Mouse (Mus musculus) induced T-regulatory cell, adult 2 months (primary cell): ENCODE measurements around the gene Ttc16.

Source experiments
- DNase-seq: peaks from one replicate; pipeline ENCODE4 v3.0.0-alpha.2; 2012; ENCODE audit warnings: low read depth

Gene Ttc16

DNA sequence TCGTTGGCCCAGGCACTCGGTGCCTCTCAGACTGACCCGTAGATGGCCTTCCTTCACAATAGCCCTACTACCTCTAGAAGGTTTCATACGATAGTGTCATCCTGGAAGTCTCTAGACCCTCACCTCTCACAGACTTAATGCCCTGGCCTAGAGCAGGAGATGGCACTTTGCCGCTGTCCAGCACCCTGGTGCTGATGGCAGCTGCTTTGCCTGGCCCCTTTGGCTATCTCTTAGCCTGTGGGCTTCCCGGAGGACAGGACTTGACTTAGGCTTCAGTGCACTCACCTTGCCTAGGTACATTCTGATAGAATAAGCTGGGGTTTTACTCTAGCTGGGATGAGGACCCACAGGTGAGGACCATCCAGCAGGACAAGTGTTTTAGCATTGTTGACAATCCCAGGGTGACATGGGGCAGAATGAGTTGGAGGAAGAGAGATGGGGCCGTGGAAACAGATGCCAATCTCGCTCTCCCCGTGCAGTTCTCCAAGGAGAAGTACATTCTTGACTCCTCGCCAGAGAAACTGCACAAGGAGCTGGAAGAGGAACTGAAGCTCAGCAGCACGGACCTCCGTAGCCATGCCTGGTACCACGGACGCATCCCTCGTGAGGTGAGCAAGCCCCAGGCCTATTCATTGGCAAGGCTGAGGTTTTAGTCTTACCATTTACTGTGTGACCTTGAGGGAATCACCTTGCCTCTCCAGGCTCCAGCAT, 31.0 kb downstream of the Ttc16 start:
- DNase-seq: no peak

- no peak for DNase-seq
Measured at GRCm38 (mm10) chr2:32742173-32742531, 33.3 kb downstream of the Ttc16 start.

GRCm38 (mm10) chr2:32741273-32742172, 33.9 kb downstream of the Ttc16 start:
- DNase-seq: no peak

DNA sequence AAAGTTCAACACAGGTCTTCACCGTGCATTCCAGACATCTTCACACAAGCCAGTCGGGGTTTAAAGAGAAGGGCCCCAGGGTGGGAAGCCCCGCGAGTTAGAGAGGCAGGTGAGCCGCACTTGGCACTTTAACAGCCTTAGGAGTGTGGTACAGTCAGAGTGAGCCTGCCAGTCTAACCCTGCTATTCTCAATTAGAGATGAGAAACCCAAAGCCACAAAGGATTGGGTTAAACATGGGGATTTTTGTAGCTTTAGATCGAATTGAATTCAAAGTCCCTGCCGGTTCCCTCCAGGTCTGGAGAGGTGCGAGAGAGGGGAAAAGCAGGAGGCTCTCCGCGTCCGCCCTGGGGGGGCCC, 34.5 kb downstream of the Ttc16 start, which contains the start of gene 6330409D20Rik:
Gene 6330409D20Rik, minus strand, starts transcription at position 101 of the 357 bp plus-strand sequence.
- DNase-seq: no peak

DNA sequence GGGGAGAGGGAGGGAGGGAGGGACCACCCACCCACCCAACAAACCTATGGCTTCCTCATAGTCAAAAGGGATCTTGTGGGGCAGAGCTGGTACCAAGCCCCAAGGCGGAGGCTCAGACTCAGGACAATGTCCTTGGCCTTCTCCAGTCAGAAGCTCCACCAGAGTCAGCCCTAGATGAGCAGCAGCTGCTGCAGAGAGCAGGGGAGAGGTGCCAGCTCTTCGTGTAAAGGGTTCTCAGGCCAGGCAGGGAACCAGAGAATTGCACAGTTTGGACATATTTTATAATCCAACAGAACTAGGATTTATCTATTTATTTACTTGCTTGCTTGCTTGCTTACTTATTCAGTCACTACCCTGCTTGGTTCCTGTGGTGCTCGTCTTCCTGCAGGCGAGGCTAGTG, 36.1 kb downstream of the Ttc16 start:
- DNase-seq: no peak

DNA sequence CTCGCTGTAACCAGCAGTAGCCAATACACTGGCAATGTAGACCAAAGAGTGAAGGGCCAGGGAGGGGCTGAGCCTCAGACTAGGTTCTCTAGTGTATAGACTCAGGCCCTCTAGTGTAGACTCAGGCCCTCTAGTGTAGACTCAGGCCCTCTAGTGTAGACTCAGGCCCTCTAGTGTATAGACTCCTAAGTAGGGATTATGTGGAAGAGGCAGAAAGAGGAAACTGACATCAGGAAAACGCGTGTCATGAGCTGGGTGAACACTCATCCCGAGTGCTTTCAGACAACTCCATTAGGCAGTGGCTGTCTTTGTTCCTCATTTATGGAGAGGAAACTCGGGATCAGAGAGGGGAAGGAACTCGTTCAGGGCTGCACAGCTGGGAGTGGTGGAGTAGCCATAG, 38.4 kb downstream of the Ttc16 start:
- DNase-seq: no peak

GRCm38 (mm10) chr2:32736306-32736829, 39.1 kb downstream of the Ttc16 start:
- no peak for DNase-seq

- DNase-seq: no peak
Measured at GRCm38 (mm10) chr2:32734933-32735332, 40.5 kb downstream of the Ttc16 start.

GRCm38 (mm10) chr2:32734480-32734879, 41.0 kb downstream of the Ttc16 start:
- no peak for DNase-seq

DNA sequence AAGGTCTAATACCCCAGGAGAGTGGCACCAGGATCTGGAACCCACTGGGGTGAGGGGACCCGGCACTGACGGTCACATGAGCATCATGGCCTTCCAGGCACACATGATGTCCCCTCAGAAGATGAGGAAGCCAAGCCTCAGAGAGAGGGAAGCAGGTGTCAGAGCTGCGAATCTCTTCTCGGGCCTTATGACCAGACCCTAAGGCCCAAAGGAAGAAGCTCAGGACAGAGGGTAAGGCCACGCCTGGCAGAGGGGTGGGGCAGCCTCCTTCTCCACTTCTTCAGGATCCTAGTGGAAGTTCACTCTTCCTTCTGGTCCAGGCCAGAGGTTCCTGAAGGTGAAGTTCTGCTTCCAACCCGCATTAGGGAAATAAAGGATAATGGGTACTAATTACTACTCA, 42.7 kb downstream of the Ttc16 start:
- no peak for DNase-seq

- no peak for DNase-seq
Measured at GRCm38 (mm10) chr2:32731911-32732310, 43.5 kb downstream of the Ttc16 start.

- no peak for DNase-seq
Measured at GRCm38 (mm10) chr2:32730854-32731253, 44.6 kb downstream of the Ttc16 start.

DNA sequence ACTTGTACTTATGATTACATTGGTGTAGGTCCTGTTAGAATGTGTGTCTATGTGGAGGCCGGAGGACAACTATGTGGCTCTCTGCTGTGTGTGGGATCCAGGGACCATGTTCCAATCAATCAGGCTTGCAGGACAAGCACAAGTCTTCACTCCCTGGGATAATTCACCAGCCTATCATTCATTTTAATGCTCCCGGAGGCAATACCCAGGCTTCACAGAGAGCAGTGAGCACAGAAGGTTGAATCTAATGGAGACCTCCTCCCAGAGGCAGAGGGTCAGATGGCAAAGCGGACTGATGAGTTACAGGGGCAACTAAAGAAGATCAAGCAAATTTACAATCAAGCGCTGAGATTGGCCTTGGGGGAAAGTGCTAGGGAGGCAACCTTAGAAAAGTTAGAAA, 45.9 kb downstream of the Ttc16 start:
- no peak for DNase-seq

GRCm38 (mm10) chr2:32728463-32728862, 47.0 kb downstream of the Ttc16 start:
- DNase-seq: no peak

DNA sequence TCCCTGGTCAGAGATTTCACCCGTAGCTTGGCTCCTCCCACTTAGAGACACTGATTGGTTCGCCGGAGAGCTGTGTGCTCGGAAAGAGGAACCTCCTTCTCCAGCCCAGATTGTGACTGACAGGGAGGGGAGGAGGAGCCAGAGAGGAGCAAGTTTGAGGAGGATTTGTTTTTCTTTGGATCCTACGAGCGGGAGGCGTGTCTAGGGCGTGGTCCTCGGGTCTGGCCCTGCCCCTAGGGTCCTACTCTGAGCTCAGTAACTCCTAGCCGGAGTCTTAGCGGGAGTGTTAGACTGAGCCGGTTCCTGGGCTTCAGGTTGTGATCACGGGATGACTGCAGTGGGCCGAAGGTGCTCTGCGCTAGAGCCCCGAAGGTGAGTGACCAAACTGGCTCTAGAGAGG, 48.0 kb downstream of the Ttc16 start:
- peak; percentile 84 for DNase-seq

DNA sequence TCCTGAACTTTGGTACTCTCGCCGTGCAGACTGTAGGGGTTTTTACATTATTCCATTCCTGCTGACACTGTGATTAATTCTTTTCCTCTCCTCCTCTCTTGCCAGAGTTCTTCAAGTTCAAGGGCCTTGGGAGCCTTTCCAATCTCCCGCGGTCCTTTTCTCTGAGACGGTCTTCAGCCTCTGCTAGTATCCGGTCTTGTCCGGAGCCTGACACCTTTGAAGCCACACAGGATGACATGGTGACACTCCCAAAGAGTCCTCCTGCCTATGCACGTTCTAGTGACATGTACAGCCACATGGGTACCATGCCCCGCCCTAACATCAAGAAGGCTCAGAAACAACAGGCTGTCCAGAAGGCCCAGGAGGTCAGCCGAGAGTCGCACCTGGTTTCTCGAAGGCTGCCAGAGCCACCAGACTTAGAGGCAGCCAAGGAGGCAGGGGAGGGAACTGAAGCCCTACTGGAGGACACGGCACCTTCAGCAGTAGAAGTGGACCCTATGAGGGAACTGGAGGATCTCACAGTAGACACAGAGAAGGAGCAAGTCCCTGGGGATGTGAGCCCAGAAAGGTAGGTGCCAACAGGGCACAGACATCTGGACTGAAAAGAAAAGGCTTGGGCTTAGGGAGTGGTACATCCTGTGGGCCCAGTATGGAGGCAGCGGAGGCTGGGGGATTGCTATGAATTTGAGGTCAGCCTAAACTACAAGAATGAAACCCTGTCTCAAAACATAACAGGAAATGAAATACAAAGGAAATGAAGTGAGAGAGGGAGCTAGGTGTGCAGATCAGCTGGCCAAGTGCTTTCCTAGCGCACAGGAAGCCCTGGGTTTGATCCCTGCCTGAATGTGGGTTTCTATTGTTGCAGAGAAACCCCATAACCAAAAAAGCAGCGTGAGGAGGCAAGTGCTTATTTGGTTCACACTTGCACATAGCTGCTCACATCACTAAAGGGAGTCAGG, 50.3 kb downstream of the Ttc16 start:
- peak; percentile 84 for DNase-seq

DNA sequence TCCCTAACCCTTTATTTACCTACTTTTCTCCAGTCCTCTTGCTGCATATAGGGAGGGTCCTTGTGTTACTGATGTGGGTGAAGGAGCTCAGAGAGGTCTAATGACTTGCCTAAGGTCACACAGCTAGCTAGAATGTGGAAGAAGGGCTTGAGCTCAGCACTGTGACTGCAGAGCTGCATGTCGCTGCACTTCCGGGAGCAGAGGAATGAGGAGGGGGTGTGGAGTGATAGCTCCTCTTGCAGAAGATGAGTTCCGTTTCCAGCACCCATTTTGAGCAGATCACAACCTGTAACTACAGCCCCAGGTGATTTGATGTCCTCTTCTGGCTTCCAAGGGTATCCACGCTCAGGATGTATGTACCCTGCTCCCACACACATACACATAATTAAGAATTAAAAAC, 51.3 kb downstream of the Ttc16 start:
- DNase-seq: peak; percentile 55

DNA sequence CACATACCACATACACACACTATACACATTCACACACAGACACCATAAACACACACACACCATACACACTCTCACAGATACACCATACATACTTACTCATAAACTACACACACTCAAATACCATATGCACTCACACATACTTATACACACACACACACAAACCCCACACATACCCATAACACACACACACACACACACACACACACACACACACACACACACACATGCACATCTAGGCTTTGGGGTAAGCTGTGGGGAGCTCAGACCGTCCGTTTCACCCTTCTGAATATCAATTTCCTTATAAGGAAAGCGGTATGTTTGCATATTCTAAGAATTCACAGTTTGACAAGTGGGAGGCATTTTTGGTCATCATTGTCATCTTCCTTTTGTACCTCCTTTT, 52.9 kb downstream of the Ttc16 start:
- DNase-seq: peak; percentile 64

- peak; percentile 80 for DNase-seq
Measured at GRCm38 (mm10) chr2:32722046-32722445, 53.4 kb downstream of the Ttc16 start.

GRCm38 (mm10) chr2:32720681-32721229, 54.7 kb downstream of the Ttc16 start, which contains the start of gene Sh2d3c:
TSS of gene Sh2d3c (plus strand) at chr2:32721055.
- peak; percentile 68 for DNase-seq

- peak; percentile 30 for DNase-seq
Measured at GRCm38 (mm10) chr2:32720053-32720452, 55.4 kb downstream of the Ttc16 start.

DNA sequence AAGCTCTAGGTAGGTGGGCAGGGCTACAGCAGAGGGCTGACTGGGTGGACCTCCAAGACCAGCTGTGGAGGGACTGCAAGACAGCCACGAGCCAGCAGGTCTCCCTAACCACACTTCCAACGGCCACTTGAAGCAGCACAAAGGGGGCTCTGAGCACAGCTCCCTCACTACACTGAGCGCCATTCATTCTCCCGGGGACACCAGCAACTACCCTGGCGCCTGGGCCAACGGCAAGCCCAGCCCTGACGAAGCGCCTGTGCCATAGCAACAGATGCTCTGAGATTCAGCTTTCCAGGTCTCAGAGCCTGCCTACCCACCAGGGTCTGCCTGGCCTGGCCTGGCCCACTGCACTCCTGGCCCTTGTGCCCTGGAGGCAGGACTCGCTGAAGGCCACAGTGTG, 56.7 kb downstream of the Ttc16 start:
- no peak for DNase-seq
